Mouse (Mus musculus) liver, adult 2 months (tissue): ENCODE data around the gene Ptpn4. TPM values are rescaled to one million over a fixed set of nuclear protein-coding genes. Genes with fewer than 3 reads are reported as not detected.

Source experiments
- DNase-seq: peaks from one replicate; pipeline ENCODE4 v3.0.0-alpha.2; 2011; ENCODE audit warnings: low read depth, low spot score; ENCODE audit errors: extremely low read depth
- H3K27ac ChIP-seq: fragments of 200-500 bp; replicated peaks from 2 replicates; pipeline ENCODE4 v1.5.1; 2012; ENCODE audit warnings: low read depth, mild to moderate bottlenecking, control low read depth, inconsistent platforms, low read length; ENCODE audit not compliant: insufficient read depth
- H3K27me3 ChIP-seq: fragments of 200-500 bp; 2 replicates; pipeline ENCODE4 v1.6.1; 2012; ENCODE audit warnings: mild to moderate bottlenecking, moderate library complexity, low read length, inconsistent platforms; ENCODE audit not compliant: control insufficient read depth, insufficient read depth
- H3K36me3 ChIP-seq: fragments of 200-500 bp; 2 replicates; pipeline ENCODE4 v1.6.1; 2012; ENCODE audit warnings: low read length, inconsistent platforms; ENCODE audit not compliant: control insufficient read depth, insufficient read depth
- H3K4me1 ChIP-seq: fragments of 200-500 bp; 2 replicates; pipeline ENCODE4 v1.6.1; 2011; ENCODE audit warnings: low read length; ENCODE audit not compliant: control insufficient read depth, insufficient read depth
- H3K4me3 ChIP-seq: fragments of 200-500 bp; 2 replicates; pipeline ENCODE4 v1.5.1; 2011; ENCODE audit warnings: low read depth, mild to moderate bottlenecking, control low read depth, low read length, moderate library complexity; ENCODE audit not compliant: insufficient read depth
- H3K79me2 ChIP-seq: fragments of 200-500 bp; 2 replicates; pipeline ENCODE4 v1.6.1; 2012; ENCODE audit warnings: inconsistent platforms, mild to moderate bottlenecking, low read length, moderate library complexity; ENCODE audit not compliant: control insufficient read depth, insufficient read depth
- H3K9ac ChIP-seq: fragments of 200-500 bp; 2 replicates; pipeline ENCODE4 v1.6.1; 2012; ENCODE audit warnings: low read depth, mild to moderate bottlenecking, control low read depth, inconsistent platforms, low read length
- CTCF ChIP-seq: fragments of 200-500 bp; IDR thresholded peaks from 2 replicates; pipeline ENCODE4 v1.5.1; 2011; ENCODE audit warnings: low read depth, low read length, control low read depth
- POLR2A ChIP-seq: fragments of 200-500 bp; IDR thresholded peaks from 2 replicates; pipeline ENCODE4 v1.6.1; 2011; ENCODE audit warnings: low read length, control low read depth; ENCODE audit not compliant: insufficient read depth; ENCODE audit errors: extremely low read depth
- WGBS: fragments of 180-500 bp; shearing (Covaris S2); methylation state at CpG from one replicate; pipeline ENCODE4 v1.1.7; 2018; 5-methylcytosine and 5-hydroxymethylcytosine counted together
- polyA plus RNA-seq: library from polyadenylated mRNA; depleted of rRNA; stranded (reverse); fragments of >200 nt; gene quantifications from 2 replicates; pipeline ENCODE4 v1.2.3, GENCODE M21; 2012
- total RNA-seq: library from RNA; depleted of rRNA; stranded (reverse); fragments of >200 nt; gene quantifications from 2 replicates; pipeline ENCODE4 v1.2.3, GENCODE M21; 2014

Ptpn4 gene
- total and polyA plus RNA-seq, 2 experiments: 1.2 to 6.6 TPM

- Histone ChIP-seq H3K27ac (no peak overlapping the region), H3K4me1 (no peaks in the 10 kb centered on the region)
- 96% methylated on average over 12 of the region's 12 CpGs for WGBS
Measured at GRCm38 (mm10) chr1:119849146-119849935, 11.9 kb upstream of the Ptpn4 start.

GRCm38 (mm10) chr1:119845321-119845720 lies 7.9 kb upstream of the Ptpn4 start:
- Histone ChIP-seq H3K27me3 (no peaks in the 10 kb centered on the region), H3K79me2 (no peaks in the 10 kb centered on the region), H3K36me3 (no peaks in the 10 kb centered on the region), H3K9ac (no peak overlapping the region), H3K4me1 (no peaks in the 10 kb centered on the region), H3K4me3 (no peak overlapping the region), H3K27ac (no peak overlapping the region)
- DNase-seq: no peak
- no peak for TF ChIP-seq CTCF
- 77% methylated on average over 4 of the region's 4 CpGs for WGBS

More at GRCm38 (mm10) chr1:119849146-119849935, 11.9 kb upstream of the Ptpn4 start:
- H3K4me3 ChIP-seq: no peak overlapping the region
- no peaks in the 10 kb centered on the region for H3K79me2 ChIP-seq
- no peak overlapping the region for H3K9ac ChIP-seq
- DNase-seq: no peak
- no peaks in the 10 kb centered on the region for H3K27me3 ChIP-seq
- TF ChIP-seq POLR2A: no peak
- TF ChIP-seq CTCF: no peak
- H3K36me3 ChIP-seq: no peaks in the 10 kb centered on the region

GRCm38 (mm10) chr1:119843121-119843520 lies 5.7 kb upstream of the Ptpn4 start:
- no peak overlapping the region for H3K27ac ChIP-seq
- TF ChIP-seq CTCF (no peak), POLR2A (no peak)
- WGBS: 82% methylated on average over 3 of the region's 3 CpGs
- H3K79me2 ChIP-seq: no peaks in the 10 kb centered on the region
- H3K27me3 ChIP-seq: no peaks in the 10 kb centered on the region
- H3K4me3 ChIP-seq: no peak overlapping the region
- DNase-seq: no peak
- no peaks in the 10 kb centered on the region for H3K36me3 ChIP-seq
- H3K9ac ChIP-seq: no peak overlapping the region
- H3K4me1 ChIP-seq: no peaks in the 10 kb centered on the region

GRCm38 (mm10) chr1:119838241-119838640 lies 828 bp upstream of the Ptpn4 start:
- TF ChIP-seq POLR2A: no peak
- no peak for TF ChIP-seq CTCF
- H3K4me3 ChIP-seq: no peak overlapping the region
- H3K4me1 ChIP-seq: no peaks in the 10 kb centered on the region
- WGBS: 42% methylated on average over 3 of the region's 3 CpGs
- no peak overlapping the region for H3K9ac ChIP-seq
- H3K27me3 ChIP-seq: no peaks in the 10 kb centered on the region
- H3K27ac ChIP-seq: no peak overlapping the region
- H3K79me2 ChIP-seq: no peaks in the 10 kb centered on the region
- H3K36me3 ChIP-seq: no peaks in the 10 kb centered on the region
- DNase-seq: no peak

GRCm38 (mm10) chr1:119836479-119837015 lies 866 bp downstream of the Ptpn4 start:
- TF ChIP-seq CTCF: no peak
- no peak for TF ChIP-seq POLR2A
- DNase-seq: peak; percentile 14
- Histone ChIP-seq H3K4me1 (no peaks in the 10 kb centered on the region), H3K27ac (no peak overlapping the region), H3K9ac (peak overlapping the region; percentile 73), H3K79me2 (no peaks in the 10 kb centered on the region; the same call in 1 of the 2 replicates), H3K27me3 (no peaks in the 10 kb centered on the region), H3K36me3 (no peaks in the 10 kb centered on the region), H3K4me3 (peak overlapping the region; percentile 81)
- 2% methylated on average over 30 of the region's 31 CpGs for WGBS
